Mouse (Mus musculus): ENCODE measurements at regions not wholly inside any gene's neighbourhood (a gene's known extent, or its start where the extent isn't known, plus 50 kb on each side); places are given as distances from the start of the nearest gene placed in this dataset.

GRCm38 (mm10) chr3:58153874-58154756 lies 260.4 kb upstream of the Tsc22d2 start:
- no peak for DNase-seq

- no peak for DNase-seq
Measured at GRCm38 (mm10) chr3:58159384-58159783, 255.1 kb upstream of the Tsc22d2 start.

DNA sequence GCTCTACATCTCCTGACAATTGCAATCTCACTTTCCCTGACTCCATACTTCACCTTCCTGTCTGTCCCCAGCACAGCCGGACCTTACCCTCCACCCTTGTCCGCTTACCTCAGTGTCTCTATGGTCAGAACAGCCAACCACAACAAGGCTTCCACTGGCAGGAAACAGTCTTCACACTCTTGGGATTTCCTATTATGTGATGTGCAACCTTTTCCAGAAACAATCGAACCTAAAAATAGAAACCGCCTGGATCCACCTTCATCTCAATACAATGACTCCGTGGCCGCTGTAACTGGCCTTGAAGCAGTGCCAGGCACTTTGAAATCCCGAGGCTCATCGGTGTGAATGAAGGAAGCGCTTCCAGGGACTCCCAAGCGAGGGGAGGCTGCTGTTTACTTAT lies 252.3 kb upstream of the Tsc22d2 start:
- DNase-seq, result no peak

GRCm38 (mm10) chr3:58163806-58164205 lies 250.7 kb upstream of the Tsc22d2 start:
- peak; percentile 48 to 62 for DNase-seq

DNA sequence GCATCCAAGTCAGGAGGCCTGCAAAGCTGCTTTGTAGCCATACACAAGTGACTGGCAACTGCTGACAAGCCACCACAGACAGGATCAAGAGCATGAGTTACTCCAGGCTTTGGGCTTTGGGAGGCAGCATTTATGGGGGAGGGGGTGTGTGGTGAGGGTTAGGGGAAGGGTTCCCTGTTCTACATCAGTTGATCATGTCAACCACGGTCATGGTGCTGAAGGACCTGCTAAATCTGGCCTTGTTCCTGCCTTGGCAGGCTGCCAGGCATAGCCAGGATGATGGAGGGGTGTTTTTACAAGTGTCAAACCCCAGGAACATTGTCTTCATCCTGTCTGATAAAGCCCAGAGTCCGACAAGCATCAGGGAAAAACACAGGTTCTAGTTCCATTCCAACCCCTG lies 247.9 kb upstream of the Tsc22d2 start:
- no peak for DNase-seq

DNA sequence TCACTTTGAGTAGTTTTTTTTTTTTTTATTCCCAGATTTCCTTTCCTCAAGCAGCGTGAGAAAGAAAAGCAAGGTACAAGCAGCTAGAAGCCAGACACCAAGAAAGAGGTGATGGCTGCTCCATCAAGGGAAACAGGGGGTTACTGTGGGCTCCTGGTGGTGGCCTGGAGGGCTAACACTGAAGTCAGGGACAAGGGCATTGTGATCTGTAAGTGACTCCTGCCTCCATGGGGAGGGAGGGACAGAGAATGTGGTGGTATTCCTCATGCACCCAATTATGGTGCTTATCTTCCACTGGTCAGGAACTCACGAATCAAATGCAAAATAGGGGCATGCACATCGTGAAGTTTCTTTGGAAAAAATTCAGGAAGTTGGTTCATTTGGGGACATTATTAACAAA lies 247.4 kb upstream of the Tsc22d2 start:
- DNase-seq, result no peak

DNA sequence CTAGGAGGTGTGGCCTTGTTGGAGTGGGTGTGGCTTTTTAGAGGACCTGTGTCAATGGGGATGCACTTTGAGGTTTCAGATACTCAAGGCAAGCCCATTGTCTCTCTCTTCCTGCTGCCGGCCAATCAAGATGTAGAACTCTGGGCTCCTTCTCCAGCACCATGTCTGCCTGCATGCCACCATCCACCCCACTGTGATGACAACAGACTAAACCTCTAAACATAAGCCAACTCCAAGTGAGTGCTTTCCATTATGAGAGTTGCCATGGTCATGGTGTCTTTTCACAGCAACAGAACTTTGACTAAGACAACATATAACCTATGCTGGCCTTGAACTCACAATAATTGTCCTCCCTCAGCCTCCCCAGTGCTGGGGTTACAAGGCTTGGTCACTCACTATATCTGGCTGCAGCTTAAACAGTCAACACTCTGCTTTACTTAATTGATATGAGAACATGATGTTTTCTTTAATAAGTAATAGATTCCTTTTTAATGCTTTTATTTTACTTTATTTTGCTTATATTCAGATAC lies 246.7 kb upstream of the Tsc22d2 start:
- no peak for DNase-seq

GRCm38 (mm10) chr3:58168522-58169185 lies 245.9 kb upstream of the Tsc22d2 start:
- peak; percentile 7 to 14 for DNase-seq

- no peak for DNase-seq
Measured at GRCm38 (mm10) chr3:58169786-58170185, 244.7 kb upstream of the Tsc22d2 start.

DNA sequence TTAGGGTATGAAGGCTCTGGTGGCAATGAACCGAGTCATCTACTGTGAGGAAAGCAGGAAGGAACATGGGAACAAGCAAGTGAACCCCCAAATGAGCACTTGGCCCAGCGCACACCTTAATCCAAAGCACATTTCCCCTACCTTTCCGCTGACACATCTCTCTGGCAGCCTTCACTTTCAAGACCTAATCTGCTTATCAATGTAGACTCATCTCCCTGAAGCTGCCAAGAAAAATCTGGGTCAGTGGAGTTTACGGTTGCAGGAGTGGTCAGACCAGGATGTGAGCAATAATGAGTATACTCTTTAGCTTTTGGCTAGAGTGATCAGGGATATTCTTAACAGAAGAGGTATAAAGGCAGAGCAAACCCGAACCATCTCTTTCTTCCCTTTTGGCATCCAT lies 242.4 kb upstream of the Tsc22d2 start:
- DNase-seq, result no peak

DNA sequence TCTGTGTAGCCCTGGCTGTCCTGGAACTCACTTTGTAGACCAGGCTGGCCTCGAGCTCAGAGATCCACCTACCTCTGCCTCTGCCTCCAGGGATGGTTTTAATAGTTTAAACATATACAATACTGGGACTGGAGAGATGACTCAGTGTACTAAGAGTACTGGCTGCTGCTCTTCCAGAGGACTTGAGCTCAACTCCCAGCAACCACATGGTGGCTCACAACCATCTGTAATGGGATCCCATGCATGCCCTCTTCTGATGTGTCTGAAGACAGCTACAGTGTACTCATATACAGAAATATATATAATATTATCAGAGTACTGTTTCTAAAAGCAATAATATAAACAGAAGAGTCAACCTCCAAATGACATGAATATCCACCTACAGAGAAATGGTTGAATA lies 240.7 kb upstream of the Tsc22d2 start:
- no peak for DNase-seq

- no peak for DNase-seq
Measured at GRCm38 (mm10) chr3:58181715-58182114, 232.8 kb upstream of the Tsc22d2 start.

DNA sequence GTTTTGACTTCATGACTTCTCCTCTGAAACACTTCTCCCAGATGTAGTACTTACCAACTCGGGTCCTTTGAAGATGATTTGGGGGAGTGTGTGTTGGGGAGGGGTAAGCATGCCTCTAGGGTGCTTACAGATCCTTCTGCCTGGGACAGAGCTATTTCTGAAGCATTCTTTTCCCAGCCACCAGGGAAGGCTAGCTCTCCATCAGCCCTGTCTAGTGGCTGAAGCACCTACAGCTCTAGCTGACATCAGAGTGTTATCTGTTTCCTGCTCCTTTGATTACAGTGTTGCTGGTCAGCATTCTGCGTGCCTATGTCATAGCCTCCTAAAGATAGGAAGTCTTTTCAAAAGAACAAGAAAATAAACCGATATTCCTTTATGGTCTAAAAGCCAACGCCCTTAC lies 232.2 kb upstream of the Tsc22d2 start:
- no peak for DNase-seq

GRCm38 (mm10) chr3:58183279-58183678 lies 231.2 kb upstream of the Tsc22d2 start:
- no peak for DNase-seq

DNA sequence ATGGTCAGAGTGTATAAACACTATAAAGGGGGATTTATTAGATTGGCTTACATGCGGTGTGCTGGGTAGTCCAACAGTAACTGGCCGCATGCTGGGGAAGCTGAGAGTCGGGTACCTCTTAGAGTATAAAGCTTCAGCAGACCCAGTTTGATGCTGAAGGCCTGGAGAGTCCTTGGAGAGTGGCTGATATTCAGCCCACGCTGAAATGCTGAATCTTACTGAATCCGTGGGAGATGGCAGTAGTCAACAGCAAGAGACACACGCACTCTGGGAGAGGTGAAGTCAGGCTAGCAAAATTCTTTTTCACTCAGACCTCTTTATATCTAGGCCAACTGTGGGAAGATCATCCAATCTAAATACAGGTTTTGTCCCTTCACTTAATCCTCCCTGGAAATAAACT lies 214.1 kb upstream of the Tsc22d2 start:
- DNase-seq, result no peak

GRCm38 (mm10) chr3:58202816-58203215 lies 211.7 kb upstream of the Tsc22d2 start:
- no peak for DNase-seq

- no peak for DNase-seq
Measured at GRCm38 (mm10) chr3:58203806-58204205, 210.7 kb upstream of the Tsc22d2 start.

GRCm38 (mm10) chr3:58205526-58205925 lies 209.0 kb upstream of the Tsc22d2 start:
- no peak for DNase-seq

GRCm38 (mm10) chr3:58206776-58207398 lies 207.6 kb upstream of the Tsc22d2 start:
- no peak for DNase-seq

DNA sequence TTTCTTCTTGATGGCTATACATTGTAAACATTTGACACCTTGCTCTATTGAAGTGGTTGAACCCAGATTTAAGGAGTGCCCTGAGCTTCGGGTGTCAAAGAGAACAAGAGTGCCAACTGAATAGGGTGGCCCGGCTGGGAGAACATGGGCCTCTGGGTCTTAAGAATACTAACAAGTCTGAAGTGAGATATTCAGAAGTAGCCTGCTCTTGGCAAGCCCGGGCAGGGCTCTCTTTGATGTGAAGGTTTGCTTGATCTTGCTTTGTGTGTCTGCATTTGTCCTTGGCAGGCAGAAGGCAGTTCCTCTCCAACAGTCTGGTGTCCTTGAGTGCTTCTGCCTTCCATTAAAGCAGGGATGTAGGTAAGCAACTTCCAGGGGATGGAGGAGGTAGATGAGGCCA lies 203.5 kb upstream of the Tsc22d2 start:
- DNase-seq, result no peak

GRCm38 (mm10) chr3:58224696-58225095 lies 189.8 kb upstream of the Tsc22d2 start:
- DNase-seq, result no peak

GRCm38 (mm10) chr3:58226447-58227321 lies 187.8 kb upstream of the Tsc22d2 start:
- DNase-seq, result no peak

DNA sequence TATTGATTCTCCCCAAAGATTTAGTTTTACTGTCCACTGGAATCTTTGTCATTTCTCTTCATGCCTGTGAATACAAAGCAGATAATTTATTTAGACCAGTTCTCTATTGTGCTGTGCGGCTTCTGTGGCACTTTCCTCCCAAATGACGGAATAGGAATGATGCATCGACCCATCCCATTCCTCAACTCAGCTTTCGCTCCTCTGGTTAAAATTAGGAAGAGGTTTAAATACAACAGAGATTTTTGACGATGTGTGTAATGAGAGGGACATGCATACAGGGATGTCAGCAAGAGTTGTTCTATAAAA lies 187.2 kb upstream of the Tsc22d2 start:
- no peak for DNase-seq

Data from cerebellum, postnatal 36 days (tissue).